Mouse (Mus musculus) liver, postnatal 0 days (tissue): ENCODE results near the gene Fam222a. TPM values are rescaled to one million over a fixed set of nuclear protein-coding genes. Genes with fewer than 3 reads are reported as not detected.

Experiments used
- ATAC-seq: fragments of 200-750 bp; cut with Nextera tagmentation; 2 replicates; pipeline ENCODE4 v1.8.0; 2017; ENCODE audit warnings: mild to moderate bottlenecking, moderate library complexity
- DNase-seq: peaks from one replicate; pipeline ENCODE4 v3.0.0-alpha.2; 2016
- H3K27ac ChIP-seq: fragments of 300-500 bp; sonication (generic); 2 replicates; pipeline ENCODE4 v1.5.1; 2014; ENCODE audit warnings: antibody characterized with exemption, moderate library complexity, mild to moderate bottlenecking, low read depth
- H3K27me3 ChIP-seq: fragments of 300-500 bp; sonication (generic); 2 replicates; pipeline ENCODE4 v1.6.1; 2014; ENCODE audit warnings: low read length, control low read depth, mixed read lengths; ENCODE audit not compliant: insufficient read depth
- H3K36me3 ChIP-seq: fragments of 300-500 bp; sonication (generic); replicated peaks from 2 replicates; pipeline ENCODE4 v1.6.1; 2014; ENCODE audit warnings: mild to moderate bottlenecking, control low read depth, low read length, moderate library complexity, mixed read lengths; ENCODE audit not compliant: insufficient read depth
- H3K4me1 ChIP-seq: fragments of 300-500 bp; sonication (generic); 2 replicates; pipeline ENCODE4 v1.6.1; 2014; ENCODE audit warnings: antibody characterized with exemption, mild to moderate bottlenecking, control low read depth; ENCODE audit not compliant: insufficient read depth
- H3K4me2 ChIP-seq: fragments of 300-500 bp; sonication (generic); 2 replicates; pipeline ENCODE4 v1.6.1; 2014; ENCODE audit warnings: low read depth, mild to moderate bottlenecking, low read length, moderate library complexity, mixed read lengths
- H3K4me3 ChIP-seq: fragments of 300-500 bp; sonication (generic); 2 replicates; pipeline ENCODE4 v1.5.1; 2014; ENCODE audit warnings: low read depth, low read length
- H3K9ac ChIP-seq: fragments of 300-500 bp; sonication (generic); replicated peaks from 2 replicates; pipeline ENCODE4 v1.6.1; 2014; ENCODE audit warnings: mild to moderate bottlenecking, moderate library complexity
- H3K9me3 ChIP-seq: fragments of 300-500 bp; sonication (generic); 2 replicates; pipeline ENCODE4 v1.6.1; 2016; ENCODE audit warnings: mild to moderate bottlenecking, control low read depth, low read length, mixed read lengths
- CTCF ChIP-seq: sonication (generic); IDR thresholded peaks from 2 replicates; pipeline ENCODE4 v1.5.1; 2016; ENCODE audit warnings: antibody characterized with exemption, low read depth
- EP300 ChIP-seq: IDR thresholded peaks from 2 replicates; pipeline ENCODE4 v1.6.1; 2016; ENCODE audit warnings: antibody characterized with exemption, low read depth, mild to moderate bottlenecking
- WGBS: fragments of 180-500 bp; shearing (Covaris S2); extraction: QIAGEN DNeasy Blood & Tissue Kit; methylation state at CpG from one replicate; pipeline ENCODE4 v1.1.7; 2014; ENCODE audit not compliant: insufficient replicate concordance; 5-methylcytosine and 5-hydroxymethylcytosine counted together
- polyA plus RNA-seq: library from polyadenylated mRNA; unstranded; fragments of >200 nt; fragmentation: Nextera tagmentation; extraction: Ambion mirVana; gene quantifications from 2 replicates; pipeline ENCODE4 v1.2.1, GENCODE M21; 2015

The Fam222a gene
- polyA plus RNA-seq, 1 experiment from 2014 or later: 0.80 TPM

DNA sequence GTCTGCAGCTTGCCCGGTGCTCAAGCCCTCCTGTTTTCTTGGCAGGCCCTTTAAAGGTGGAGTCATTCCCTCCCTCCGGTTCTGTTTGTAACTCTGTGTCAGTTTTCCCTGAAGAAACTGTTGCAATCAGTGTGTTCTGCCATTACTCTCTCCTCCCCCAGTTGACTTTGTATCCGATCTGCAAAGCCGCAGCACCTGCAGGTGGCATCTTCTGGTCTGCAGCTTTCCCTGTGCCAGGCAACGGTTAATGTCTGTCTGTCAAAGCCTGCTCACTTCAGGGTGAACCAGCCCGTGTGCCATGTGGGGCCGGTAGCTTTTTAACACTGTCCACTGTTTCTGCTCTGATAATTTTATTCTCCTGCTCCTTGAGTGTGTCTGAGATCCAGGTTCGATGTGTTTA is 29.4 kb downstream of the Fam222a start:
- 31% methylated on average over 8 of the region's 8 CpGs for WGBS
- no peaks in the 10 kb centered on the region for H3K36me3 ChIP-seq
- peak overlapping the region; percentile 56 for H3K4me2 ChIP-seq
- DNase-seq (peak; percentile 41), ATAC-seq (peak; percentile 20; the same call in 1 of the 2 replicates)
- H3K4me3 ChIP-seq: no peak overlapping the region
- no peaks in the 10 kb centered on the region for H3K27me3 ChIP-seq
- no peaks in the 10 kb centered on the region for H3K9me3 ChIP-seq
- no peak for TF ChIP-seq CTCF
- TF ChIP-seq EP300: no peak
- H3K27ac ChIP-seq: peak overlapping the region; percentile 90
- H3K9ac ChIP-seq: no peak overlapping the region
- H3K4me1 ChIP-seq: peaks cover 62% of the 10 kb centered on the region

DNA sequence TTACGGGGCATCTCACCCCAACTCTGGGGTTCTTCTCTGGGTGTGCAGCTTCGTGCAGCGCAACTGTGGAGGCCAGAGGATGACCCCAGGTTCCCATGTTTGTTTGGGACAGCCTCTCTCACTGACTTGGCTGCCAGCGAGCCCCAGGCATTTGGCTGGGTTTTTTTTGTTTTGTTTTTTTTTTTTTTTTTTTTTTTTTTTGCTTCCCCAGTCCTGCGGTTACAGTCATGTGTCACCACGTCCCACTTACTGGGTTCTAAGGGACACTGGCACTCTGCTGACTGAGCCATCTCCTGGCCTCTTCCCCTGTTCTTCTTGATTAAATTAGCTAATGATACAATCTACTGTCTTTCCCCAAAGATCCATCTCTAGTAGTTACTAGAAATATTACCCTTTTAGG is 29.8 kb downstream of the Fam222a start:
- Histone ChIP-seq H3K9ac (no peak overlapping the region), H3K27ac (peak overlapping the region; percentile 90), H3K4me1 (peaks cover 58% of the 10 kb centered on the region), H3K36me3 (no peaks in the 10 kb centered on the region), H3K27me3 (no peaks in the 10 kb centered on the region), H3K9me3 (no peaks in the 10 kb centered on the region), H3K4me3 (no peak overlapping the region), H3K4me2 (peak overlapping the region; percentile 10; the same call in 1 of the 2 replicates)
- DNase-seq: no peak
- 0 out of 2 replicates have a peak, but pooled peaks have one; percentile 5 for ATAC-seq
- WGBS: 19% methylated on average over 6 of the region's 6 CpGs
- TF ChIP-seq EP300: no peak

DNA sequence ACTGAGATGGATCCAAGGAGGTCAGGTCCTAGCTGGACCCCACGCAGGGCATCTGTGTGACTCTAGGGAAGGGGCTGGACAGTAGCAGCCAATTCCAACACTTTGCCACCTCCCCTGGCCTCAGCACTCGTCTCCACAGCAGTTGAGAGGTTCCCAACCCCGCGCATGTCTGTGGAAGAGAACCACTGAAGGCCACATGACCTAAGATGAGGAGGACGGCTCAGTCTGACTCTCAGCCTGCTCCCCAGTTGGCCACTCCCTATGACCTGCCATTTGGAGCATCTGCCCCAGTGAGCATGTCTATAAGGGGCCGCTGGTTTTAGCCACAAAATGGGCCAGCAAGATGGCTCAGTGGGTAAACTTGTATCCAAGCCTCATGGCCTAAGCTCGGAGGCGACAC is 34.2 kb downstream of the Fam222a start:
- Histone ChIP-seq H3K4me1 (peaks cover 17% of the 10 kb centered on the region), H3K9me3 (no peaks in the 10 kb centered on the region), H3K27me3 (no peaks in the 10 kb centered on the region), H3K36me3 (no peaks in the 10 kb centered on the region), H3K4me3 (no peak overlapping the region), H3K4me2 (no peak overlapping the region), H3K9ac (no peak overlapping the region), H3K27ac (no peak overlapping the region)
- TF ChIP-seq CTCF (no peak), EP300 (no peak)
- ATAC-seq (no peak), DNase-seq (no peak)
- 71% methylated on average over 8 of the region's 8 CpGs for WGBS

DNA sequence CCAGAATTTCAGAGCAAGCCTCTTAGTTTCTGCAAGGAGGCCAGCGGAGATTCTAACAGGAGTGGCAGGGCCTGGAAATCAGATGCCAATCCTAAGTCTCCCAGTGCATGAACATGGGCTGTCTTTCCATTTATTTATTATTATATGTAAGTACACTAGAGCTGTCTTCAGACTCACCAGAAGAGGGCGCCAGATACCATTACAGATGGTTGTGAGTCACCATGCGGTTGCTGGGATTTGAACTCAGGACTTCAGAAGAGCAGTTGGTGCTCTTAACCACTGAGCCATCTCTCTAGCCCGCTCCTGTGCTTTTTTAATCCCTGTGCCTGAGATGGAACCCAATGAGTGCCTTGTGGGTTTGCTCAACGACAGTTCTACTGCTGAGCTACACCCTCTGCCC is 36.2 kb downstream of the Fam222a start:
- H3K36me3 ChIP-seq: no peaks in the 10 kb centered on the region
- DNase-seq: no peak
- no peak overlapping the region for H3K27ac ChIP-seq
- H3K4me3 ChIP-seq: no peak overlapping the region
- H3K9ac ChIP-seq: no peak overlapping the region
- WGBS: 71% methylated on average over 5 of the region's 5 CpGs
- no peaks in the 10 kb centered on the region for H3K9me3 ChIP-seq
- TF ChIP-seq EP300 (no peak), CTCF (peak; percentile 55)
- H3K4me1 ChIP-seq: peaks cover 9% of the 10 kb centered on the region
- no peak for ATAC-seq
- no peaks in the 10 kb centered on the region for H3K27me3 ChIP-seq
- no peak overlapping the region for H3K4me2 ChIP-seq

DNA sequence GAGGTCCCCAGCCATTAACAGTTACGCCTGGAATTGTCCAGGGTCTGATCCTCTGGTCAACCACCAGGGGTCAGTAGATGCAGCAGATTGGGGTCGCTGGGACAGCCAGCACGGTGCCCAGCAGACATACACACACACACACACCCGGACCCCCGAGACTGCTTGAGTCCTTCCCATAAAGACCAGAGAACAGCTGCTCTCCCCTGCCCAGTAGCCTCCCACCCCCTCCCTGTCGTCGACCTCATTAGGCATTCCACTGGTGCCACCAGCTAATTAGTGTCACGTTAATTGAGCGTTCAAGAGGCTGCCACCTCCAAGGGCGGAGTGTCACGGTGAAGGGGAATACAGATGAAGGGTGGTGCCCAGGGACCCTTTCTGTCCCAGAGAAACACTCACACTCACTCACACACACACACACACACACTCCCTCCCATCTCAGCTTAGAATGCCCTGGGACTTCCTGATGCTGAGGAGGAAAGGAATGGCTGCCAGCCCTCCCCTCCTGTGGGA is 37.0 kb downstream of the Fam222a start:
- Histone ChIP-seq H3K27me3 (no peaks in the 10 kb centered on the region), H3K4me1 (peaks cover 4% of the 10 kb centered on the region), H3K27ac (no peak overlapping the region), H3K36me3 (no peaks in the 10 kb centered on the region), H3K4me2 (no peak overlapping the region), H3K9me3 (no peaks in the 10 kb centered on the region), H3K9ac (no peak overlapping the region), H3K4me3 (no peak overlapping the region)
- DNase-seq (no peak), ATAC-seq (no peak)
- TF ChIP-seq EP300: no peak
- TF ChIP-seq CTCF: peak; percentile 67
- WGBS: 48% methylated on average over 11 of the region's 11 CpGs

DNA sequence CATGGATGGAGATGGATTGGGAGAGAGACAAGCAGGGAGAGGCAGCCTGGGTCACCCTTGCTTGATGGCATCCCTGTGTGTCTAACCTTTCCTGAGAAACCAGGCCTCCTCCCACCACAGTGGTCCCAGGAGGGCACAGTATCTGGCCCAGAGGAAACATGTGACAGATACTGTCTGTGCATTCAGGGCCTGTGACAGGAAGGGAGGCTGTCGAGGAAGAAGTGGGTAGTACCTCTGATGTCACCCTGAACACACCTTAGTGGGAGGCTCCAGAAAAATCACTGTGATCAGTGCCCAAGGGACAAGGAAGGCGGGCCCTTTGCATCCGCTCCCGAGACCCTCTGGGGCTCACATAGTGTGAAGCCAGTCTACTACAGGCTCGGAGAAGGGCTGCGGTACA is 38.2 kb downstream of the Fam222a start:
- Histone ChIP-seq H3K36me3 (no peaks in the 10 kb centered on the region), H3K27me3 (no peaks in the 10 kb centered on the region), H3K27ac (no peak overlapping the region), H3K4me3 (no peak overlapping the region), H3K4me1 (peaks cover 4% of the 10 kb centered on the region), H3K4me2 (no peak overlapping the region), H3K9ac (no peak overlapping the region), H3K9me3 (no peaks in the 10 kb centered on the region)
- TF ChIP-seq CTCF: no peak
- no peak for TF ChIP-seq EP300
- ATAC-seq (no peak), DNase-seq (no peak)
- WGBS: 70% methylated on average over 6 of the region's 6 CpGs

DNA sequence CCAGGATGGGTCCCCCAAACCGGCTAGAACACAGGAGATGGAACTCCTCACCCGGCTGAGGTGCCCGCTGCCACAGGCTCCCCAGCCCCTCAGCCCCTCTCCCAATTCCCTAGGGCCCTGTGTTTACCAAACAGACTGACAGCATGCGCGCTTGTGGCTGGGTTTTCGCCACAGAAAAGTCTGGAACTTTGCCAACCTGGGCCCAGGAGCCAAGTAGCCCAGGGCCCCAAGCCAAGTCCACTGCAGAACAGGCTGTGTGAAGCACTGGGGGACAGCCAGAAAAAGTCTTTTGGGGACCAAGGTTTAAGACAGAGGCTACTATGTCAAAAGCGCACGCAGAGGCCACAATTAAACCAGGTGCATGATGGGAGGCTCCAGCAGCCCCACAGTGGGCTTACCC is 39.8 kb downstream of the Fam222a start:
- ATAC-seq (peak; percentile 40; the same call in 1 of the 2 replicates), DNase-seq (peak; percentile 68)
- H3K9ac ChIP-seq: no peak overlapping the region
- no peak overlapping the region for H3K4me3 ChIP-seq
- TF ChIP-seq CTCF (no peak), EP300 (no peak)
- no peak overlapping the region for H3K4me2 ChIP-seq
- no peaks in the 10 kb centered on the region for H3K9me3 ChIP-seq
- H3K4me1 ChIP-seq: peaks cover 4% of the 10 kb centered on the region
- no peak overlapping the region for H3K27ac ChIP-seq
- WGBS: 56% methylated on average over 8 of the region's 8 CpGs
- H3K36me3 ChIP-seq: 0 out of 2 replicates have a peak, but pooled peaks cover 3% of the 10 kb centered on the region
- no peaks in the 10 kb centered on the region for H3K27me3 ChIP-seq
